Mouse (Mus musculus): ENCODE data around the gene Rbm43. TPM values are rescaled to one million over a fixed set of nuclear protein-coding genes. Genes with fewer than 3 reads are reported as not detected.

Rbm43 gene
- 4.2 and 6.1 TPM in 2 replicates for total RNA-seq (2014; rRNA removed)
- 2.2 and 2.3 TPM in 2 replicates for polyA plus RNA-seq (2012; rRNA removed)

DNA sequence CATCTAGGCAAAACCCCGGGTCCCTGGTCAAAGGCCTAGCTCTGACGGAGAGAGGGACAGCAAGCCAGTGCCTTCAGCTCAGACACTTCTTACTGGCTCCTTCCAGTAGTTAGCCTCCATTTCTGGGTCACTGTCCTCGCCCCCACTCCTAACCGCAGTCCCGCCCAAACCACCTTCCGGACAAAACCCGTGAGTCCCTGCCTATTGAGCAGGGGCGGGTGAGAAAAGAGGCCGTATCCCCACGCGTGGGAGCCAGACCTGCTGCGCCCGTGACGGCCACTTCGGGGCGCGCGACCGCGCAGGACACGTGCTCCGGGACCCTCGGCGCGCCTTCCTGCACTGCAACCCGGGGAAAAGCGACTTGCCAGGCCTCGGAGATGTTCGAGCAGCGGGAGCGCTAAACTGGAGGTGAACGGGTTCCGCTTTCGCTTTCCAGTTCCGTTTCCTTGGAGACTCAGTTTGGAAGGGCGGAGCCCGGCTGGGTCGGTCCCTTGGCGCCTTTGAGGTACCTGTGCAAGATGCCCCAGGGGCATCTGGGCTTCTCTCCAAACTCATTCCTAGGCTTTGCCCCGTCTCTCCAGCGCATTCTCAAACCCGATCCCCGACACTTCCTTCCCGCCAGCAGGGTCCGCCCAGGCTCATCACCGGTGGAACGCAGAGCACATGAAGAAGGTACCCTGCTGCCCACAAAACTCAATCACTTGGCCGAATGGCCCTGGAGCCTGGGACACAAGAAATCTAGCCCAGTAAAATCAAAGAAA lies at the start of gene Rbm43:
TSS of gene Rbm43 (minus strand) at position 590 of the 761 bp plus-strand sequence.
- H3K27me3 ChIP-seq (ENCODE audit: control insufficient read depth, insufficient read depth, low read length): no peaks in the 10 kb centered on the region
- peak within 1 kb of the TSS; percentile 90 for H3K4me3 ChIP-seq (ENCODE audit: insufficient read depth, low read depth, low read length)
- H3K36me3 ChIP-seq (ENCODE audit: control insufficient read depth, insufficient read depth, low read length): 0 out of 2 replicates have a peak, but pooled peaks cover 2% of the 10 kb centered on the region
- peak; percentile 72 for DNase-seq (ENCODE audit: extremely low read depth, low read depth, low spot score)
- WGBS: under 1% methylated on average over 48 of the region's 48 CpGs
- H3K9ac ChIP-seq (ENCODE audit: low read depth, low read length): peak within 1 kb of the TSS; percentile 79
- TF ChIP-seq CTCF (IDR thresholded peaks at IDR 0.05; ENCODE audit: low read depth, low read length) (peak; percentile 29; the same call in 1 of the 2 replicates), POLR2A (IDR thresholded peaks at IDR 0.05; ENCODE audit: extremely low read depth, insufficient read depth, low read length) (no peak)
- H3K79me2 ChIP-seq (ENCODE audit: control insufficient read depth, insufficient read depth, low read length): no peaks in the 10 kb centered on the region
- H3K27ac ChIP-seq (replicated peaks; ENCODE audit: insufficient read depth, low read depth, low read length): no peak within 1 kb of the TSS; the same call in 1 of the 2 replicates
- H3K4me1 ChIP-seq (ENCODE audit: control insufficient read depth, insufficient read depth, low read length): peaks cover 2% of the 10 kb centered on the region; the same call in 1 of the 2 replicates

DNA sequence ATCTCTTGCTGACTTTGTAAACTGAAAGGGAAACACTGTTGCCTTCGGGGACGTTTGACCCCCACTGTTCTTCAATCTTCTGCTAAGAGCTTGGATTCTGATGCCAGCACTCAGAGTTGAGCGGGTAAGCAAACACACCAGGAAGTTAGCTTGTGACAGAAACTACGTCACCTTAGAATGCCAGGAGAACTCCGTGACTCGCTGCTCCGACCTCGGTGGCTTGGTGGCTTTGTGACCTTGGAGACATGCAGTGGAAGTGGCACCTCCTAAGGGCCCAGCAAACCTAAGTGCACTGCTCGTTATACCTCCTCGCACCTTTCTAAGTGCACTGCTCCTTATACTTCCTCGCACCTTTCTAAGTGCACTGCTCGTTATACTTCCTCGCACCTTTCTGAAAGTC lies 47.3 kb upstream of the Rbm43 start:
- 50% methylated on average over 13 of the region's 13 CpGs for WGBS
- no peaks in the 10 kb centered on the region for H3K4me1 ChIP-seq (ENCODE audit: control insufficient read depth, insufficient read depth, low read length)
- H3K27ac ChIP-seq (replicated peaks; ENCODE audit: insufficient read depth, low read depth, low read length): no peak overlapping the region
- no peaks in the 10 kb centered on the region for H3K27me3 ChIP-seq (ENCODE audit: control insufficient read depth, insufficient read depth, low read length)
- DNase-seq (ENCODE audit: extremely low read depth, low read depth, low spot score): no peak
- H3K79me2 ChIP-seq (ENCODE audit: control insufficient read depth, insufficient read depth, low read length): no peaks in the 10 kb centered on the region
- H3K9ac ChIP-seq (ENCODE audit: low read depth, low read length): no peak overlapping the region
- no peak for TF ChIP-seq CTCF (IDR thresholded peaks at IDR 0.05; ENCODE audit: low read depth, low read length)
- no peak for TF ChIP-seq POLR2A (IDR thresholded peaks at IDR 0.05; ENCODE audit: extremely low read depth, insufficient read depth, low read length)
- no peak overlapping the region for H3K4me3 ChIP-seq (ENCODE audit: insufficient read depth, low read depth, low read length)
- no peaks in the 10 kb centered on the region for H3K36me3 ChIP-seq (ENCODE audit: control insufficient read depth, insufficient read depth, low read length)

DNA sequence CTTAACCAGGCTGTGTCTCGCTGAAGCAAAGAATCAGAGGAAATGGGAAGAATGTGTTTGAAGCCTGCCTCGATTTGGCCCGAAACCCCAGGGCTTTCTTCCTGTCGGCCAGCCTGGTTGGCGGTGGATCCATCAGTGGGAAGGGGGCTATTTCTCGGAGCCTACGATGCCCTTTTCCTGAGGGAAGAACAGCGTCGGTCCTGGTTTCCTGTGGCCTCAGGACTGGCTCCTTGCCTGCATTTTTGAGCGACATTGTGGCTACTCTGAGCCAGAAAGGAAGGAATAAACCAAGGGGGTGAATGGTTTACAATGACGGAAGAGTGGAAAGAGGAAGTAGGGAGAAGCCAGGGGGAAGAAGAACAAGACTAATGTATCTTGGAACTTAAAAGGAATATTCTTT lies 46.7 kb upstream of the Rbm43 start:
- DNase-seq (ENCODE audit: extremely low read depth, low read depth, low spot score): peak; percentile 9
- Histone ChIP-seq H3K27me3 (ENCODE audit: control insufficient read depth, insufficient read depth, low read length) (no peaks in the 10 kb centered on the region), H3K36me3 (ENCODE audit: control insufficient read depth, insufficient read depth, low read length) (no peaks in the 10 kb centered on the region), H3K9ac (ENCODE audit: low read depth, low read length) (peak overlapping the region; percentile 57), H3K4me3 (ENCODE audit: insufficient read depth, low read depth, low read length) (0 out of 2 replicates have a peak overlapping the region, but pooled peaks have one; percentile 17), H3K27ac (replicated peaks; ENCODE audit: insufficient read depth, low read depth, low read length) (peak overlapping the region; percentile 47), H3K4me1 (ENCODE audit: control insufficient read depth, insufficient read depth, low read length) (no peaks in the 10 kb centered on the region), H3K79me2 (ENCODE audit: control insufficient read depth, insufficient read depth, low read length) (no peaks in the 10 kb centered on the region)
- TF ChIP-seq POLR2A (IDR thresholded peaks at IDR 0.05; ENCODE audit: extremely low read depth, insufficient read depth, low read length) (no peak), CTCF (IDR thresholded peaks at IDR 0.05; ENCODE audit: low read depth, low read length) (no peak)
- WGBS: 58% methylated on average over 11 of the region's 11 CpGs

DNA sequence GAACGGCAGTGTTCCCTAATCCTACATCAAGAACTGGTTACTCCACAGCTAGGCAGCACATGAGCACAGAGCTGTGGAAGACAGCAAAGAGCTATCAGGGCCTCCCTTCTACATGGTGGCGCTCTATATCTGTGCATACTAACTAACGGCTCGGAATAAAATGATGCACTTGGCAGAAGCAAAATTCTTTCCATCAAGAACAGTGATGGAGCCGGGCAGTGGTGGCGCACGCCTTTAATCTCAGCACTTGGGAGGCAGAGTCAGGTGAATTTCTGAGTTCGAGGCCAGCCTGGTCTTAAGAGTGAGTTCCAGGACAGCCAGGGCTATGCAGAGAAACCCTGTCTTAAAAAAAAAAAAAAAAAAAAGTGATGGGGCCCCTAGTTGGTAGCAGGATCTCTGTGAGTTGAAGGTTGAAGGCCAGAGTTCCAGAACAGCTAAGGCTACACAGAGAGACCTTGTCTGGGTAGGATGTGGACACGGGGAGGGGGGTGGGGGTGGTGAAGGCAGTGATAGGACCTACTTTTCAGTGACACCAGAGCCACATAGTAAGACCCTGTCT lies 38.5 kb upstream of the Rbm43 start, which contains the start of gene Nmi:
TSS of gene Nmi (minus strand) at position 85 of the 559 bp plus-strand sequence.
- Histone ChIP-seq H3K4me3 (ENCODE audit: insufficient read depth, low read depth, low read length) (peak within 1 kb of the TSS; percentile 95), H3K27ac (replicated peaks; ENCODE audit: insufficient read depth, low read depth, low read length) (peak within 1 kb of the TSS; percentile 87), H3K79me2 (ENCODE audit: control insufficient read depth, insufficient read depth, low read length) (no peaks in the 10 kb centered on the region; the same call in 1 of the 2 replicates), H3K9ac (ENCODE audit: low read depth, low read length) (peak within 1 kb of the TSS; percentile 94), H3K27me3 (ENCODE audit: control insufficient read depth, insufficient read depth, low read length) (no peaks in the 10 kb centered on the region), H3K4me1 (ENCODE audit: control insufficient read depth, insufficient read depth, low read length) (peaks cover 4% of the 10 kb centered on the region; the same call in 1 of the 2 replicates), H3K36me3 (ENCODE audit: control insufficient read depth, insufficient read depth, low read length) (no peaks in the 10 kb centered on the region)
- no peak for DNase-seq (ENCODE audit: extremely low read depth, low read depth, low spot score)
- 83% methylated on average over 9 of the region's 9 CpGs for WGBS
- no peak for TF ChIP-seq POLR2A (IDR thresholded peaks at IDR 0.05; ENCODE audit: extremely low read depth, insufficient read depth, low read length)
- TF ChIP-seq CTCF (IDR thresholded peaks at IDR 0.05; ENCODE audit: low read depth, low read length): no peak

DNA sequence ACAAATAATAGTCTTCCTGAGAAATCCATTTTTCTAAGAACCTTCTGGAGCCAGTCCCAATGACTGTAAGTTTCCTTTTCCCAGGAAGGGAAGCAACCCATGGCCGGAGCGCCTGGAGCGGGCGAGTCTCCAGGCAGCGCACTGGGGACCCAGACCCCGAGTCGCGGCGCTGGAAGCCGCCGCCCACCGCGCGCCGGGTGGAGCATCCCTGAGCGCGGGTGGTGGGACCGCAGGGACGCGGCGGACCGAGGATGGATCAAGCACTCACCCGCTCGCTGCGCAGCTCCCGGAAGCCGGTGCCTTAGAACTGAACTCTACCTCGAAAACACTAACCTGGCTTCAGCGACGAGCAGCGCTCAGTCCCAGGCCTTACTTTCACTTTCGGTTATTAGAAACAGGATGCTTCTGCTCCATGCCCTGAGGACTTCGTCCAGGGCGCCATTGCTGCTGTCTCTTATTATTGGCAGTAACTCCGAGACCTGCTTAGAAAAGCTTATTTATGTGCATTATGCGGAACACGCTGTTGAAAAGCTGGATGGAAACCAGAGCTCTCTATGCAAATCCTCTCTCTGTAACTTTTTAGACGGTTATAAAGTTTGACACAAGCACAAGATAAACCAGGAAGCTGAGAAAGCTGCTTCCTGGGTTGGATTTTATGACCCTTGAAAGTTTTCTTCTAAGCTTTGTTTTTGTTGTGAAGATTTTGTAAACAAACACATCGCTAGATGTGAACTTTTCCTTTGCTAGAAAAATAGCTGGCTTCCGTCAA lies 37.9 kb upstream of the Rbm43 start:
- peak; percentile 83 for DNase-seq (ENCODE audit: extremely low read depth, low read depth, low spot score)
- Histone ChIP-seq H3K4me3 (ENCODE audit: insufficient read depth, low read depth, low read length) (peak overlapping the region; percentile 95), H3K4me1 (ENCODE audit: control insufficient read depth, insufficient read depth, low read length) (peaks cover 4% of the 10 kb centered on the region; the same call in 1 of the 2 replicates), H3K27me3 (ENCODE audit: control insufficient read depth, insufficient read depth, low read length) (no peaks in the 10 kb centered on the region), H3K36me3 (ENCODE audit: control insufficient read depth, insufficient read depth, low read length) (no peaks in the 10 kb centered on the region), H3K79me2 (ENCODE audit: control insufficient read depth, insufficient read depth, low read length) (no peaks in the 10 kb centered on the region; the same call in 1 of the 2 replicates), H3K9ac (ENCODE audit: low read depth, low read length) (peak overlapping the region; percentile 94), H3K27ac (replicated peaks; ENCODE audit: insufficient read depth, low read depth, low read length) (peak overlapping the region; percentile 87)
- 4% methylated on average over 40 of the region's 40 CpGs for WGBS
- TF ChIP-seq CTCF (IDR thresholded peaks at IDR 0.05; ENCODE audit: low read depth, low read length): no peak
- TF ChIP-seq POLR2A (IDR thresholded peaks at IDR 0.05; ENCODE audit: extremely low read depth, insufficient read depth, low read length): no peak
